Mouse (Mus musculus) brain, embryonic 18.5 days (tissue): ENCODE data around the gene Cnr1.

Experiments used
- DNase-seq: peaks from one replicate; pipeline ENCODE4 v3.0.0-alpha.2; 2012; ENCODE audit warnings: low read depth, low spot score

The Cnr1 gene

DNA sequence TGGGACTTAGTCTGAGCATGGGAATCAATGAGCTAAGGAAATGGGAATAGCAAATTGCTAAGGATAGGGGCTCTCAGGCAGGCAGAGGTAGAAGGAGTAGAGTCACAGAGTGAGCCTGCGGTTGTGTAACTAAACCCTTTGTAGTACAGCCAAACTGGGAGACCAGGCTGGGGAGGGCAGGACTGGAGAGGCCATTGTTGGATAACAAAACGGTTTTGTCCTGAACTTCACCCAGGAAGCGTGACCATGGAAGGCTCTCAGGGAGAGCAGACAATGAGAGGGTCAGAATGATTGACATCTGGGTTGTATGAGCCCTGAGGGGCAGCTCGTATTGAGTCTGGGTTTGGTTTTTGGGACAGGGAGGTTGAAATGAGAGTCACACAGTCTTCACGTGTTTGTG, 17.2 kb downstream of the Cnr1 start:
- DNase-seq: no peak

- DNase-seq: no peak
These were observed 19.5 kb downstream of the Cnr1 start for GRCm38 (mm10) chr4:33943936-33944335.

GRCm38 (mm10) chr4:33945742-33946141, 21.3 kb downstream of the Cnr1 start:
- no peak for DNase-seq

DNA sequence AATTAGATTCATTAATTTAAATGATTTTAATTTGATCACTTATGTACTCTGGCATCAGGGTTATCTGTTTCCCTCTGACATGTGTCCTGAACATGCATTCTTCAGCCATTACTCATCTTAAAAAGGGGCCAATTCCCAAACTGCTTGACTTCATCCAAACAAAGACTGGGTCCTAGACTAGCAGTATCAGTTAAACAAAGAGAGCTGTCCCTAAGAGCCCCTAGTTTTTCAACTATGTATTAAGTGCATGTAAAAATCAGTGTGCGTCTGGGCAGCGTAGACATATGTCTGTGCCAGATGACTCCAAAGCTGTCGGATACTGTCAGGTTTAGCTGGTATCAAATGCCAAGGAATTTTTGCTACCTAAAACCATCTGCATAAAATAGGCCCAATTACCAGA, 23.2 kb downstream of the Cnr1 start:
- DNase-seq: no peak

GRCm38 (mm10) chr4:33957398-33957797, 33.0 kb downstream of the Cnr1 start:
- DNase-seq: no peak

DNA sequence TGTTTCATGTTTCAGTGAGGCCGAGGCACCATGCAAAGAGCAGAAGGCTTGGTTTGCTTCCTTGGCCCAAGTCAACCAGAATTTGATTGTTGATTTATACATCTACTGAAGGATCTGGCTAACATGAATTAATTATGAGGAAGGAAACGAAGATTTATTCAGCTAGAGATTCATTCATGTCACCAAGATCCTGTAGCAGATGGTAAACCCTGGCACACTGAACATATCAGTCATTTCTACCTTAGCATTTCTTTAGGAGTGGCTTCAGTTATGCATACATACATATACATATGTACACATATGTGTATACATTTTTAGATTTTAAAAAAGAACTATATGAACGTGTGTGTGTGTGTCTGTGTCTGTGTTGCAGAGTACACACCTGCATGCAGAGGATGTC, 34.1 kb downstream of the Cnr1 start:
- peak; percentile 20 for DNase-seq

DNA sequence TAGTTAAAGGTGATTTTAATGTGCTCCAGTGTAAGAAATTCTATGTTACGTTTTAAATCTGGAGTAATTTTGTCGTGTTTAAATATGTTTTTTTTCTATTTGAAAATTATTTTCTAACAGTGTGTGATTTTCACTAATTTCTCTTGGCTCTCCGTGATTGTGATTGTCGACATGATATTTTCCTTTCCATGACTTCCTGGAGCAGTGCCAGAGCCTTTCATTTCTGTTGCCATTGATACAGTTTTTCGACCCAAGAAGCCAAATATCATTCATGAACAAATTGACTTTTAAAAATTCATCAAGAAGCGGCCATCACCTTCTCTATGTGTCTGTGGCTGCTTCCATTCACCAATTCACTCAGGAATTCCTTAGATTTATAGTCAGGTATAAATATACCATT, 35.4 kb downstream of the Cnr1 start:
- no peak for DNase-seq

DNA sequence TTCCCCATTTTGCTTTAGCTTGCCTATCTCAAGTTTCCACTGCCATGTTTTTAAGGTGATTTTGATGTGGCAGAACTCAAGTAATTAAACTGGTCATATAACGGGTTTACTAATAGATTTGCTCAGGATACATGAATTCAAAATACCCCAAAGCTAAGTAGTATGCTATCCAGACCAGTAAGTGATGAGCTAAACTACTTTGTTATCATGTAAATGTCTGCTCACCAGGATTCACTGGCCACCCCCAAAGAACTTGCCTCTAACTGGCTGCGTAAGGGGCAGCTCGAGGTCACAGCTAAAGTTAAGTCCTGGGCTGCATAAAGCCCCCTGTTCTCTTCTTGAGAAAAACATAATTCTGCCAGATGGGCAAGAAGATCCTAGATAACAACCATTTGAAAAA, 46.3 kb downstream of the Cnr1 start:
- no peak for DNase-seq

- DNase-seq: no peak
These were observed 64.2 kb downstream of the Cnr1 start for GRCm38 (mm10) chr4:33988466-33989089.

GRCm38 (mm10) chr4:33992687-33993086, 68.3 kb downstream of the Cnr1 start:
- DNase-seq: no peak

GRCm38 (mm10) chr4:33996382-33996781, 72.0 kb downstream of the Cnr1 start:
- no peak for DNase-seq
